Mouse (Mus musculus): Measurements from ENCODE around the gene Sae1. TPM values are rescaled to one million over a fixed set of nuclear protein-coding genes. Genes with fewer than 3 reads are reported as not detected.
"Not testable (repeated sequence)": the region's sequence is repeated elsewhere in the genome, so short reads cannot be mapped to it uniquely, and the experiment has no call there.

The Sae1 gene
- polyA plus RNA-seq, 1 experiment from 2014 or later: 272 TPM

DNA sequence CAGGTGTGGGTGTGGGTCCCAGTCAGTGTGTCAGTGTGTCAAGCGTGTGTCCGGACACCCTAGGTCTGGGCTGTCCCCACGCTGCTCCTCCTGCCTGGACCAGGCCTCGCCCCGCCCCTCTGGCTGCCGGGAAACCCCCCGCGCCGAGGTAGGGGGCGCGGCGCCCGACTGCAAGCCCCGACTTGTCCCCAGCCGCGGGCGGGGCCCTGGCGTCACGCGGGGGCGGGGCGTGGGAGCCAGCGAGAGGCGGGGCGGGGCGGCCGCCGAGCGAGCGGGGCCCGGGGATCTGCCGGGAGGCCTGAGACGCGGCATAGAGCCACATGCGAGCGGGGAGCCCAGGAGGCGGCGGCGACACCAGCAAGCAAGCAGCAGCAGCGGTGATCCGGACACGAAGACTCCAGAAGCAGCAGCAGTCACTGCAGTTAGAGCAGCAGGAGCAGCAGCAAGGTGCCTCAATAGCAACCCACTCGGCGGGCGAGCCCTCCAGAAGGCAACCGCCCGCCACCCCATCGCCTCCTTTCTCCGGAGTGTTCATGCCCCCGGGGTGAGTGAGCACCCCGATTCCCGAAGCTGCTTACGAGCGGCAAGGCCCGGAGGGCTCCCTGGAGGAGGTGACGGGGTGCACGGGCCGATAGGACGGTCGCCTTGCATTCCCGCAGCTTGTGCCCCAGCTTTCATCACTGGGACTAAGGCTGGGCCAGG, 78.1 kb downstream of the Sae1 start:
- under 1% methylated on average over 40 of the region's 61 CpGs for WGBS
- peaks cover 38% of the 10 kb centered on the region for H3K4me1 ChIP-seq (ENCODE audit: control insufficient read depth, insufficient read depth, low read depth, low read length)

GRCm38 (mm10) chr7:16308555-16309317, 78.9 kb downstream of the Sae1 start:
- Histone ChIP-seq H3K4me3 (ENCODE audit: low read length) (peak overlapping the region; percentile 71), H3K27me3 (replicated peaks; ENCODE audit: control insufficient read depth, insufficient read depth, low read length) (no peaks in the 10 kb centered on the region), H3K4me2 (ENCODE audit: low read length) (peak overlapping the region; percentile 93), H3K36me3 (ENCODE audit: control insufficient read depth, insufficient read depth, low read length) (no peaks in the 10 kb centered on the region), H3K4me1 (ENCODE audit: control insufficient read depth, insufficient read depth, low read depth, low read length) (peaks cover 38% of the 10 kb centered on the region), H3K9me3 (ENCODE audit: control insufficient read depth, low read length) (no peaks in the 10 kb centered on the region), H3K9ac (ENCODE audit: low read depth, low read length) (peak overlapping the region; percentile 92), H3K27ac (ENCODE audit: low read depth, low read length) (no peak overlapping the region; the same call in 1 of the 2 replicates)
- WGBS: 38% methylated on average over 16 of the region's 16 CpGs
- no peak for ATAC-seq

More for the DNA sequence above, 78.1 kb downstream of the Sae1 start:
- Histone ChIP-seq H3K27ac (ENCODE audit: low read depth, low read length) (peak overlapping the region; percentile 76), H3K9ac (ENCODE audit: low read depth, low read length) (peak overlapping the region; percentile 92), H3K4me3 (ENCODE audit: low read length) (peak overlapping the region; percentile 71), H3K9me3 (ENCODE audit: control insufficient read depth, low read length) (no peaks in the 10 kb centered on the region), H3K27me3 (replicated peaks; ENCODE audit: control insufficient read depth, insufficient read depth, low read length) (no peaks in the 10 kb centered on the region), H3K4me2 (ENCODE audit: low read length) (peak overlapping the region; percentile 93), H3K36me3 (ENCODE audit: control insufficient read depth, insufficient read depth, low read length) (no peaks in the 10 kb centered on the region)
- ATAC-seq: peak; percentile 38

- ATAC-seq: not testable (repeated sequence)
- 81% methylated on average over 1 of the region's 1 CpGs for WGBS
Observed at GRCm38 (mm10) chr7:16308093-16308492, 79.5 kb downstream of the Sae1 start, which contains the start of gene Bbc3. Gene Bbc3, plus strand, starts transcription at chr7:16308393.

GRCm38 (mm10) chr7:16307141-16307540, 80.5 kb downstream of the Sae1 start:
- not testable (repeated sequence) for H3K9ac ChIP-seq (ENCODE audit: low read depth, low read length); H3K27me3 ChIP-seq (replicated peaks; ENCODE audit: control insufficient read depth, insufficient read depth, low read length); ATAC-seq; H3K27ac ChIP-seq (ENCODE audit: low read depth, low read length); H3K9me3 ChIP-seq (ENCODE audit: control insufficient read depth, low read length); H3K36me3 ChIP-seq (ENCODE audit: control insufficient read depth, insufficient read depth, low read length); H3K4me3 ChIP-seq (ENCODE audit: low read length); H3K4me2 ChIP-seq (ENCODE audit: low read length)
- 79% methylated on average over 6 of the region's 6 CpGs for WGBS
- H3K4me1 ChIP-seq (ENCODE audit: control insufficient read depth, insufficient read depth, low read depth, low read length): peaks cover 23% of the 10 kb centered on the region

More at GRCm38 (mm10) chr7:16308093-16308492, 79.5 kb downstream of the Sae1 start, which contains the start of gene Bbc3:
- not testable (repeated sequence) for H3K36me3 ChIP-seq (ENCODE audit: control insufficient read depth, insufficient read depth, low read length); H3K27ac ChIP-seq (ENCODE audit: low read depth, low read length); H3K9me3 ChIP-seq (ENCODE audit: control insufficient read depth, low read length); H3K27me3 ChIP-seq (replicated peaks; ENCODE audit: control insufficient read depth, insufficient read depth, low read length)
- H3K4me3 ChIP-seq (ENCODE audit: low read length): peak within 1 kb of the TSS; percentile 71
- peak within 1 kb of the TSS; percentile 92 for H3K9ac ChIP-seq (ENCODE audit: low read depth, low read length)
- H3K4me2 ChIP-seq (ENCODE audit: low read length): peak within 1 kb of the TSS; percentile 93
- peaks cover 33% of the 10 kb centered on the region for H3K4me1 ChIP-seq (ENCODE audit: control insufficient read depth, insufficient read depth, low read depth, low read length)

DNA sequence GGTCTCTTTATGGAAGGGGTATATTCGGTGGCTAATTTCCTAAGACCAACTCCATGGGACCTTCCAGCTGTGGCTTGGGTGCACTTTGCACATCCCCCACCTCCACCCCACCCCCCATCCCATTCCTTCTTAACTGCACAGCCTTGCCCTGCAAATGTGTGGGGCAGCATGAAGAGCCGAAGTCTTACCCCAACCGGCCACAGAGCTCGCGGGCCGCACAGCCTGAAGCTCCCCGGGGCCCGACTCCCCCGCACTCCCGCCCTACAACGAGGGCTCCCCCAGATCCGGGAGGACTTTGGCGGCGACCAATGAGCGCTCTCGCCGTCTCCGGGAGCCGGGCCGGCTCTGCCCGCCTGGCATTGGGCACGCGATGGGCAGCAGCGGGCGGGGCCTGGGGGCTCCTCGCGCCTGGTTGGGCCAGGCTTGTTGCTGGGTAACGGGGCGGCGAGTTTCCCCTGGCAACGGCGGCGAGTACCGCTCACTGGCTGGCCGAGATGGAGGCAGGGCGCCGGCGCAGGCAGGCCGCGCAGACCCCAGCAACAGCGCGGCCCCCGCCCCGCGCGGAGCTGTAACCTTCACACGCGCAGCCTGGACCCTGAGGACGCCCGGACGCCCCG, 88.1 kb downstream of the Sae1 start:
- H3K36me3 ChIP-seq (ENCODE audit: control insufficient read depth, insufficient read depth, low read length): no peaks in the 10 kb centered on the region
- H3K9me3 ChIP-seq (ENCODE audit: control insufficient read depth, low read length): no peaks in the 10 kb centered on the region
- H3K9ac ChIP-seq (ENCODE audit: low read depth, low read length): peak overlapping the region; percentile 71
- H3K4me3 ChIP-seq (ENCODE audit: low read length): peak overlapping the region; percentile 50
- peak; percentile 95 for ATAC-seq
- under 1% methylated on average over 43 of the region's 52 CpGs for WGBS
- H3K27ac ChIP-seq (ENCODE audit: low read depth, low read length): peak overlapping the region; percentile 82
- H3K4me2 ChIP-seq (ENCODE audit: low read length): peak overlapping the region; percentile 83
- no peaks in the 10 kb centered on the region for H3K27me3 ChIP-seq (replicated peaks; ENCODE audit: control insufficient read depth, insufficient read depth, low read length)
- peaks cover 26% of the 10 kb centered on the region for H3K4me1 ChIP-seq (ENCODE audit: control insufficient read depth, insufficient read depth, low read depth, low read length)

DNA sequence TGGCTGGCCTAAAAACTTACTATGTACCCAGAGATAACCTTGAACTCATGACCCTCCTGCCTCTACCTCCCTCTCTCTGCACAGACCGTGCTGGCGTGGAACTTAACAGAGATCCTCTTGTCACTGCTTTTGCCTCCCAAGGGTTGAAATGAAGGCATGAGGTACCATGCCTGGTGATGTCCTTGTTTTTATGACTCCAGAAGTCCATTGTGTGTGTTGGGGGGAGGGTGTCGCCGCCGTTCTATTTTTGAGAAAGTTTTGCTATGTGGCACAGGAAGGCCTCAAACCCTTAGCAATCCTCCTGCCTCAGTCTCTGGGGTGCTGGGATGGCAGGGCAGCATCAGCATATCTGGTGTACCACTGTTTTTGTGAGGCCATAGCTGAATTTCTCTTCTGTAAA, 88.7 kb downstream of the Sae1 start:
- H3K27ac ChIP-seq (ENCODE audit: low read depth, low read length): peak overlapping the region; percentile 75
- no peaks in the 10 kb centered on the region for H3K36me3 ChIP-seq (ENCODE audit: control insufficient read depth, insufficient read depth, low read length)
- WGBS: 74% methylated on average over 5 of the region's 5 CpGs
- H3K4me3 ChIP-seq (ENCODE audit: low read length): peak overlapping the region; percentile 50
- H3K9ac ChIP-seq (ENCODE audit: low read depth, low read length): peak overlapping the region; percentile 65; the same call in 1 of the 2 replicates
- no peaks in the 10 kb centered on the region for H3K9me3 ChIP-seq (ENCODE audit: control insufficient read depth, low read length)
- no peak for ATAC-seq
- H3K27me3 ChIP-seq (replicated peaks; ENCODE audit: control insufficient read depth, insufficient read depth, low read length): no peaks in the 10 kb centered on the region
- H3K4me2 ChIP-seq (ENCODE audit: low read length): peak overlapping the region; percentile 83
- H3K4me1 ChIP-seq (ENCODE audit: control insufficient read depth, insufficient read depth, low read depth, low read length): peaks cover 26% of the 10 kb centered on the region

DNA sequence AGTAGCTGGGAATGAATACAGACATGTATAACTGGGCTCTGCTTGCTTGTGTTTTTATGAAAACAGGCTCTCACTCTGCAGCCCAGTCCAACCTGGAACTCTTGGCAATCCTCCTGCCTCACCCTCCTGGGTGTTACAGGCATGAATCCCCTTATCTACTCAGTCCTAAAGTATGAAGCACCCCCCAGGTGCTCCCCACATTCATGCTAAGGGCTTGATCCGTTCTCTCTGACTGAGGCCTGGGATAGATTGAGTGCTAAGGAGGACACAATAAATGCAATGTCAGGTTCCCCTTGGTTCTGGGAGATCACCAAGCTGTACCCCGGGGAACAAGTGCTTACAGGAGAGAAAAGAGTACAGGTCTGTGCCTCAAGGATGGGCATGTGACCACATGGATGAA, 90.0 kb downstream of the Sae1 start:
- no peaks in the 10 kb centered on the region for H3K36me3 ChIP-seq (ENCODE audit: control insufficient read depth, insufficient read depth, low read length)
- no peak overlapping the region; the same call in 1 of the 2 replicates for H3K4me2 ChIP-seq (ENCODE audit: low read length)
- no peaks in the 10 kb centered on the region for H3K9me3 ChIP-seq (ENCODE audit: control insufficient read depth, low read length)
- H3K4me3 ChIP-seq (ENCODE audit: low read length): no peak overlapping the region
- 72% methylated on average over 2 of the region's 2 CpGs for WGBS
- H3K27me3 ChIP-seq (replicated peaks; ENCODE audit: control insufficient read depth, insufficient read depth, low read length): no peaks in the 10 kb centered on the region
- no peak for ATAC-seq
- H3K9ac ChIP-seq (ENCODE audit: low read depth, low read length): no peak overlapping the region; the same call in 1 of the 2 replicates
- peaks cover 26% of the 10 kb centered on the region for H3K4me1 ChIP-seq (ENCODE audit: control insufficient read depth, insufficient read depth, low read depth, low read length)
- H3K27ac ChIP-seq (ENCODE audit: low read depth, low read length): no peak overlapping the region

GRCm38 (mm10) chr7:16296766-16297390, 90.7 kb downstream of the Sae1 start:
- Histone ChIP-seq H3K9me3 (ENCODE audit: control insufficient read depth, low read length) (no peaks in the 10 kb centered on the region), H3K36me3 (ENCODE audit: control insufficient read depth, insufficient read depth, low read length) (no peaks in the 10 kb centered on the region), H3K9ac (ENCODE audit: low read depth, low read length) (peak overlapping the region; percentile 60), H3K27me3 (replicated peaks; ENCODE audit: control insufficient read depth, insufficient read depth, low read length) (no peaks in the 10 kb centered on the region), H3K4me2 (ENCODE audit: low read length) (peak overlapping the region; percentile 86), H3K27ac (ENCODE audit: low read depth, low read length) (peak overlapping the region; percentile 67), H3K4me3 (ENCODE audit: low read length) (peak overlapping the region; percentile 42), H3K4me1 (ENCODE audit: control insufficient read depth, insufficient read depth, low read depth, low read length) (peaks cover 26% of the 10 kb centered on the region)
- peak; percentile 9; the same call in 1 of the 2 replicates for ATAC-seq
- WGBS: 2% methylated on average over 20 of the region's 22 CpGs

Measured in hindbrain, embryonic 16.5 days (tissue).